Mouse (Mus musculus) embryonic facial prominence, embryonic 11.5 days (tissue): ENCODE data around the gene Notch1. TPM values are rescaled to one million over a fixed set of nuclear protein-coding genes. Genes with fewer than 3 reads are reported as not detected.

ENCODE experiments used
- ATAC-seq: fragments of 200-750 bp; cut with Nextera tagmentation; replicated peaks from 2 replicates; pipeline ENCODE4 v1.8.0; 2017; ENCODE audit warnings: low read depth; ENCODE audit not compliant: insufficient number of reproducible peaks, low FRiP score, low TSS enrichment
- DNase-seq: peaks from one replicate; pipeline ENCODE4 v3.0.0-alpha.2; 2015; ENCODE audit warnings: low spot score
- H3K27ac ChIP-seq: fragments of 300-500 bp; sonication (generic); replicated peaks from 2 replicates; pipeline ENCODE4 v1.5.1; 2014; ENCODE audit warnings: mild to moderate bottlenecking, low read depth, low read length, control low read depth
- H3K27me3 ChIP-seq: fragments of 300-500 bp; sonication (generic); 2 replicates; pipeline ENCODE4 v1.6.1; 2014; ENCODE audit warnings: mild to moderate bottlenecking, low read length, moderate library complexity, mixed read lengths; ENCODE audit not compliant: control insufficient read depth, insufficient read depth
- H3K36me3 ChIP-seq: fragments of 300-500 bp; sonication (generic); replicated peaks from 2 replicates; pipeline ENCODE4 v1.6.1; 2014; ENCODE audit warnings: low read depth, mild to moderate bottlenecking, low read length, moderate library complexity, mixed read lengths; ENCODE audit not compliant: control insufficient read depth, insufficient read depth
- H3K4me1 ChIP-seq: fragments of 300-500 bp; sonication (generic); 2 replicates; pipeline ENCODE4 v1.6.1; 2014; ENCODE audit warnings: low read length, mixed read lengths; ENCODE audit not compliant: control insufficient read depth, insufficient read depth
- H3K4me2 ChIP-seq: fragments of 300-500 bp; sonication (generic); 2 replicates; pipeline ENCODE4 v1.6.1; 2014; ENCODE audit warnings: low read depth, mild to moderate bottlenecking, control low read depth, low read length, moderate library complexity
- H3K4me3 ChIP-seq: fragments of 300-500 bp; sonication (generic); 2 replicates; pipeline ENCODE4 v1.5.1; 2014; ENCODE audit warnings: low read depth, low read length, control low read depth
- H3K9ac ChIP-seq: fragments of 300-500 bp; sonication (generic); replicated peaks from 2 replicates; pipeline ENCODE4 v1.6.1; 2014; ENCODE audit warnings: mild to moderate bottlenecking, control low read depth, low read length
- H3K9me3 ChIP-seq: fragments of 300-500 bp; sonication (generic); replicated peaks from 2 replicates; pipeline ENCODE4 v1.6.1; 2016; ENCODE audit warnings: mild to moderate bottlenecking, low read length, inconsistent platforms, mixed read lengths; ENCODE audit not compliant: control insufficient read depth
- WGBS: fragments of 180-500 bp; shearing (Covaris S2); extraction: QIAGEN DNeasy Blood & Tissue Kit; methylation state at CpG from one replicate; pipeline ENCODE4 v1.1.7; 2014; 5-methylcytosine and 5-hydroxymethylcytosine counted together
- polyA plus RNA-seq: library from polyadenylated mRNA; unstranded; fragments of >200 nt; fragmentation: Nextera tagmentation; extraction: Ambion mirVana; gene quantifications from 2 replicates; pipeline ENCODE4 v1.2.1, GENCODE M21; 2014

Notch1 gene
- polyA plus RNA-seq: 17.2 and 17.7 TPM in 2 replicates

GRCm38 (mm10) chr2:26516275-26516674 is at the start of gene Notch1:
TSS of gene Notch1 (minus strand) at chr2:26516663.
- H3K4me2 ChIP-seq: no peak within 1 kb of the TSS
- no peaks in the 10 kb centered on the region for H3K9me3 ChIP-seq
- H3K9ac ChIP-seq: no peak within 1 kb of the TSS
- no peaks in the 10 kb centered on the region for H3K36me3 ChIP-seq
- no peaks in the 10 kb centered on the region for H3K4me1 ChIP-seq
- no peak within 1 kb of the TSS for H3K27ac ChIP-seq
- no peaks in the 10 kb centered on the region for H3K27me3 ChIP-seq
- no peak within 1 kb of the TSS for H3K4me3 ChIP-seq
- DNase-seq: peak; percentile 26
- no peak for ATAC-seq
- WGBS: 58% methylated on average over 12 of the region's 12 CpGs

DNA sequence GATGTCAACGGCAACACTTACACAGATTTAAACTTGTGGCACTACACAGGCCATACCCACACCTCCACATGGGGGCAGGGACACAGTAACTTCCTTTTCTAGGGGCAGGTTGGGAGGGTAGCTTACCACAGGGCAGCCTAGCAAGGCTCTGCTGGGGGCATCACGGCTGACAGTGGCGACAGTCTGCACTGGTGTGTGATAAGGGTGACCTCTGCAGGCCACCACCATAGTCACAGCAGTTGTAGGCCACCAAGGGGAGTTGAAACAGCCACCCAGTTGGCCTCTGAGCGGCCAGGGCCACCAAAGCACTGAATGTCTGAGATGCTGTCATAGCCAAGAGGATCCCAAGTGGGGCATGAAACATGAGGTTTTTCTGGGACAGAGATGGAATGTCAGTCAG is 49.8 kb upstream of the Notch1 start:
- peak; percentile 52 for DNase-seq
- Histone ChIP-seq H3K4me1 (no peaks in the 10 kb centered on the region), H3K4me3 (no peak overlapping the region), H3K36me3 (no peaks in the 10 kb centered on the region), H3K9me3 (no peaks in the 10 kb centered on the region), H3K27me3 (no peaks in the 10 kb centered on the region), H3K27ac (no peak overlapping the region), H3K9ac (no peak overlapping the region), H3K4me2 (no peak overlapping the region)
- no peak for ATAC-seq
- 24% methylated on average over 4 of the region's 4 CpGs for WGBS

- Histone ChIP-seq H3K27ac (no peak overlapping the region), H3K9me3 (no peaks in the 10 kb centered on the region), H3K36me3 (no peaks in the 10 kb centered on the region), H3K9ac (no peak overlapping the region), H3K4me1 (no peaks in the 10 kb centered on the region; the same call in 1 of the 2 replicates), H3K4me3 (no peak overlapping the region), H3K27me3 (no peaks in the 10 kb centered on the region), H3K4me2 (no peak overlapping the region)
- WGBS: 40% methylated on average over 6 of the region's 6 CpGs
- DNase-seq (peak; percentile 77), ATAC-seq (peak; percentile 71; the same call in 1 of the 2 replicates)
Measured at GRCm38 (mm10) chr2:26561351-26562016, 45.0 kb upstream of the Notch1 start.

- Histone ChIP-seq H3K9me3 (no peaks in the 10 kb centered on the region), H3K27me3 (no peaks in the 10 kb centered on the region), H3K27ac (no peak overlapping the region), H3K9ac (no peak overlapping the region), H3K4me3 (no peak overlapping the region), H3K4me2 (no peak overlapping the region), H3K36me3 (no peaks in the 10 kb centered on the region), H3K4me1 (no peaks in the 10 kb centered on the region; the same call in 1 of the 2 replicates)
- DNase-seq (no peak), ATAC-seq (no peak)
- 82% methylated on average over 5 of the region's 5 CpGs for WGBS
Measured at GRCm38 (mm10) chr2:26560506-26560905, 44.0 kb upstream of the Notch1 start.

- Histone ChIP-seq H3K4me2 (no peak overlapping the region), H3K27ac (no peak overlapping the region), H3K4me3 (no peak overlapping the region), H3K27me3 (no peaks in the 10 kb centered on the region), H3K36me3 (no peaks in the 10 kb centered on the region), H3K9ac (no peak overlapping the region), H3K9me3 (no peaks in the 10 kb centered on the region), H3K4me1 (no peaks in the 10 kb centered on the region; the same call in 1 of the 2 replicates)
- WGBS: 65% methylated on average over 4 of the region's 4 CpGs
- ATAC-seq (no peak), DNase-seq (no peak)
Measured at GRCm38 (mm10) chr2:26556535-26556993, 40.1 kb upstream of the Notch1 start.

GRCm38 (mm10) chr2:26555076-26555475 is 38.6 kb upstream of the Notch1 start:
- no peak overlapping the region for H3K4me3 ChIP-seq
- DNase-seq: no peak
- WGBS: 83% methylated on average over 4 of the region's 4 CpGs
- no peaks in the 10 kb centered on the region for H3K36me3 ChIP-seq
- H3K9ac ChIP-seq: no peak overlapping the region
- H3K4me2 ChIP-seq: no peak overlapping the region
- ATAC-seq: no peak
- no peak overlapping the region for H3K27ac ChIP-seq
- H3K4me1 ChIP-seq: no peaks in the 10 kb centered on the region; the same call in 1 of the 2 replicates
- H3K27me3 ChIP-seq: no peaks in the 10 kb centered on the region
- no peaks in the 10 kb centered on the region for H3K9me3 ChIP-seq

DNA sequence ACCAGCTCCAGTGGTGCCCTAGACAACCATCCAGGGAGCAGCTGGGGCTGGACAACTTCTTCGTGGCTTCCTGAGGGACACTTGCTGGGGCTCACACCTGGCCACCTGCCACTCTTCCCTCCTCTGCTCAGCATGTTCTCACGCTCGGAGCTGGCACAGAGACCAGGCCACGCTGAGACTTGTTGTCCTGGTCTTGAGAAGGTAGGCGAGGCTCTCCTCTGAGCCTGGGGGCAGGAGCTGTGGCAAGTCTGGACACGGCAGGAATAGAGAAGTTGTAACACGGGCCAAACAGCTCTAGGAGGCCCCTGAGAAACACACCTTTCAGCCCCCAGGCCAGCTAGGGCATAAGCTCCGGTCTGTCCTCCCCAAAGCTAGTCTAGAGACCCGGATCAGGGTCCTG is 37.4 kb upstream of the Notch1 start:
- no peak overlapping the region for H3K4me3 ChIP-seq
- H3K27ac ChIP-seq: 0 out of 2 replicates have a peak overlapping the region, but pooled peaks have one; percentile 8
- H3K9ac ChIP-seq: no peak overlapping the region
- H3K36me3 ChIP-seq: no peaks in the 10 kb centered on the region
- no peaks in the 10 kb centered on the region for H3K9me3 ChIP-seq
- 79% methylated on average over 9 of the region's 9 CpGs for WGBS
- no peak overlapping the region for H3K4me2 ChIP-seq
- no peaks in the 10 kb centered on the region for H3K27me3 ChIP-seq
- ATAC-seq (no peak), DNase-seq (peak; percentile 25)
- no peaks in the 10 kb centered on the region for H3K4me1 ChIP-seq

GRCm38 (mm10) chr2:26552066-26552465 is 35.6 kb upstream of the Notch1 start:
- H3K27ac ChIP-seq: no peak overlapping the region
- H3K36me3 ChIP-seq: no peaks in the 10 kb centered on the region
- 87% methylated on average over 2 of the region's 2 CpGs for WGBS
- H3K4me3 ChIP-seq: no peak overlapping the region
- H3K4me2 ChIP-seq: no peak overlapping the region
- no peaks in the 10 kb centered on the region for H3K4me1 ChIP-seq
- no peak for ATAC-seq
- H3K9ac ChIP-seq: no peak overlapping the region; the same call in 1 of the 2 replicates
- no peaks in the 10 kb centered on the region for H3K9me3 ChIP-seq
- no peak for DNase-seq
- H3K27me3 ChIP-seq: no peaks in the 10 kb centered on the region
